Mouse (Mus musculus): Measurements from ENCODE around the gene Zc2hc1c. TPM values are rescaled to one million over a fixed set of nuclear protein-coding genes. Genes with fewer than 3 reads are reported as not detected.
A peak's percentile ranks its signal among the peaks of the same experiment; 100 is the strongest.

The Zc2hc1c gene
- polyA plus RNA-seq, 1 experiment from 2014 or later, result 1.0 TPM

DNA sequence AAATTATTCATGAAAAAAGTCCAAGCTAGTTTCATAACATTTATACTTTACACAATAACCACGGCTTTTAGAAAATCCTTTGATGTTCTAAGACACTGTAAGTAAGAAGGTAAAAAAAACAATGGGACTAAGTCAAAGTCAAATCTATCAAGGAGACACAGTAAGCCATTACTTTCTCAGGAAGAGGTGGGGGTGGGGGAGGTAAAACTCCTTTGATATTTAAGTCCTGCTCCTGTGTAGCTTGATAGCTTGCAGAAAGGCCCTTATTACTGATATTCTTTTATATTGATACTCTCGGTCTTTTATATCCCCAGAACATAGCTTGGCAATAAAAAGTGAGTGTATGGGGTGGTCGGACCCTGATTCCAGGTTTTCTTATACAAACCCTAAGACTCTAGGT, 18.6 kb upstream of the Zc2hc1c start:
- WGBS, result 66% methylated on average over 3 of the region's 3 CpGs

DNA sequence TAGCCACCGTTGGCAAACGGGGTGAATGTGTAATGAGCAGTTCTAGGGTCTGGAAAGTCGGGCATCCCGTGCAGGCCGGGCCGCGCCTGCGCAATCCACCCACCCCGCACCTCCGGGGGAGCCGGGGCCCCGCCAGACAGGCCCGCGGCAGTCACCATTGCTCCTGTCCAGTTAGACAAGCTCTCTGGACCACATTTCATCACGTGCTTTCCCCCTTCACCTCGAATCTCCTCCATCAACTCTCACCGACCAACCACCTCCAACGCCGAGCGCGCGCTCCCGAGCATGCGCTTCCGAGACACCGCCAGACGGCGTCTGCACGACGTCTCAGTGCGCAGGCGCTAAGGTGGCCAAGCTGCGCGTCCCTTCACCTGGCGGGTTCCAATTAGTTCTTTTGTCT, 18.1 kb upstream of the Zc2hc1c start, which contains the start of gene Mlh3:
Gene Mlh3 (minus strand): TSS at position 281 of the 400 bp plus-strand sequence.
- Histone ChIP-seq H3K27ac (ENCODE audit: low read depth, low read length) (peak within 1 kb of the TSS; percentile 42), H3K4me1 (ENCODE audit: control insufficient read depth, insufficient read depth, low read length) (peaks cover 3% of the 10 kb centered on the region; the same call in 1 of the 2 replicates), H3K9me3 (ENCODE audit: control insufficient read depth, low read length) (no peaks in the 10 kb centered on the region), H3K27me3 (ENCODE audit: control insufficient read depth, insufficient read depth, low read length) (no peaks in the 10 kb centered on the region), H3K36me3 (ENCODE audit: control insufficient read depth, insufficient read depth, low read length) (no peaks in the 10 kb centered on the region), H3K4me3 (ENCODE audit: low read depth, low read length) (peak within 1 kb of the TSS; percentile 52), H3K9ac (ENCODE audit: low read length) (peak within 1 kb of the TSS; percentile 70), H3K4me2 (peak within 1 kb of the TSS; percentile 50)
- WGBS, result under 1% methylated on average over 35 of the region's 35 CpGs
- ATAC-seq (ENCODE audit: low FRiP score), result peak; percentile 97
- DNase-seq (ENCODE audit: low spot score, missing footprints), result peak; percentile 98

More for the DNA sequence above, 18.6 kb upstream of the Zc2hc1c start:
- DNase-seq (ENCODE audit: low spot score, missing footprints) (no peak), ATAC-seq (ENCODE audit: low FRiP score) (no peak; the same call in 1 of the 2 replicates)
- Histone ChIP-seq H3K27me3 (ENCODE audit: control insufficient read depth, insufficient read depth, low read length) (no peaks in the 10 kb centered on the region), H3K4me1 (ENCODE audit: control insufficient read depth, insufficient read depth, low read length) (peaks cover 3% of the 10 kb centered on the region; the same call in 1 of the 2 replicates), H3K27ac (ENCODE audit: low read depth, low read length) (peak overlapping the region; percentile 42; the same call in 1 of the 2 replicates), H3K9me3 (ENCODE audit: control insufficient read depth, low read length) (no peaks in the 10 kb centered on the region), H3K4me3 (ENCODE audit: low read depth, low read length) (peak overlapping the region; percentile 52), H3K36me3 (ENCODE audit: control insufficient read depth, insufficient read depth, low read length) (no peaks in the 10 kb centered on the region), H3K9ac (ENCODE audit: low read length) (peak overlapping the region; percentile 70), H3K4me2 (peak overlapping the region; percentile 50)

DNA sequence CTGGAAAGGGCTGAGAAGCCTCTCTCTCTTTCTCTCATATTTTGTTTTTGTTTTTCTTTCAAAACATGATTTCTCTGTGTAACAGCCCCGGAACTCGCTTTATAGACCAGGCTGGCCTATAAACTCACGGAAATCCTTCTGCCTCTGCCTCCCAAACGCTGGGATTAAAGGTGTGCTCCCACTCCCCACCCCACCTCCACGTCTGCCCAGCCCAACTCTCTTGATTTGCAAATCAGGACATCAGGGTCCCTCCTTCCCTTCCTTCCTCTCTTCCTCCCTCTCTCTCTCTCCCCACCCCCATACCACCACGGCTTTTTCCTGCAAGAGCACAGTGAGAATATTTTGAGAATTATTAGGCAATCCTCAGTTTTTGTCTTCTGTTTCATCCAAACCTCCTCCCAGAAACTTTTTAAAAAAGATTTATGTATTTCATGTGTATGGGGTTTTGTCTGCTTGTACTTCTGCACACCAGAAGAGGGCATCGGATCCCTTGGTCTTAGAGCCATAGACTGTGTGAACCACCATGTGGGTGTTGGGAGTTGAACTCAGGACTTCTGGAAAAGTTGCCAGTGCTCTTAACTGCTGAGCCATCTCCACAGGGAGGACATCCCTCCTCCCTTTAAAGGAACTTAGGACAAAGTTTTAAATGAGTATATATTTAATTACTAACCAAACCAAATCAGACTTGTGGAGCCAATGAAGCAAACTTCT, 17.1 kb upstream of the Zc2hc1c start:
- 80% methylated on average over 7 of the region's 7 CpGs for WGBS
- Histone ChIP-seq H3K27ac (ENCODE audit: low read depth, low read length) (no peak overlapping the region), H3K4me1 (ENCODE audit: control insufficient read depth, insufficient read depth, low read length) (peaks cover 3% of the 10 kb centered on the region; the same call in 1 of the 2 replicates), H3K4me3 (ENCODE audit: low read depth, low read length) (no peak overlapping the region), H3K27me3 (ENCODE audit: control insufficient read depth, insufficient read depth, low read length) (no peaks in the 10 kb centered on the region), H3K9me3 (ENCODE audit: control insufficient read depth, low read length) (no peaks in the 10 kb centered on the region), H3K4me2 (no peak overlapping the region), H3K9ac (ENCODE audit: low read length) (no peak overlapping the region), H3K36me3 (ENCODE audit: control insufficient read depth, insufficient read depth, low read length) (no peaks in the 10 kb centered on the region)
- no peak for ATAC-seq (ENCODE audit: low FRiP score)
- no peak for DNase-seq (ENCODE audit: low spot score, missing footprints)

DNA sequence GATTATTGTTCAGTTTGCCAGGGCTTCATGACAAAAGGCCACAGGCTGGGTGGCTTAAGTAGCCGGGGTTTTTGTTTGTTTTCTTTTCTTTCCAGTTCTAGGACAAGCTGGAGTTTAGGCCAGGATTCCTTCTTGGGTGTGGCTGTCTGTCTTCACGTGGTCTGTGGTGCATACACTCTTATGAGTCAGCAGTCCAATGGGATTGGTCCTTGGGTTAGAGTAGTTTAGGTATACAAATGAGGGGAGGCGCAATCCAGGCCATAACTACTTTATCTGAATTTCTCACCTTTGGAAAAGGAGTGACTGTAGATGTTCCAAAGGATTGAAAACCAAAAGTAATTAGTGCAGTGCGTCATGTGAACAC, 16.6 kb upstream of the Zc2hc1c start:
- no peak for ATAC-seq (ENCODE audit: low FRiP score)
- Histone ChIP-seq H3K4me2 (no peak overlapping the region), H3K4me1 (ENCODE audit: control insufficient read depth, insufficient read depth, low read length) (peaks cover 3% of the 10 kb centered on the region; the same call in 1 of the 2 replicates), H3K36me3 (ENCODE audit: control insufficient read depth, insufficient read depth, low read length) (no peaks in the 10 kb centered on the region), H3K9me3 (ENCODE audit: control insufficient read depth, low read length) (no peaks in the 10 kb centered on the region), H3K9ac (ENCODE audit: low read length) (no peak overlapping the region), H3K27ac (ENCODE audit: low read depth, low read length) (no peak overlapping the region), H3K4me3 (ENCODE audit: low read depth, low read length) (no peak overlapping the region), H3K27me3 (ENCODE audit: control insufficient read depth, insufficient read depth, low read length) (no peaks in the 10 kb centered on the region)
- 80% methylated on average over 4 of the region's 4 CpGs for WGBS
- no peak for DNase-seq (ENCODE audit: low spot score, missing footprints)

DNA sequence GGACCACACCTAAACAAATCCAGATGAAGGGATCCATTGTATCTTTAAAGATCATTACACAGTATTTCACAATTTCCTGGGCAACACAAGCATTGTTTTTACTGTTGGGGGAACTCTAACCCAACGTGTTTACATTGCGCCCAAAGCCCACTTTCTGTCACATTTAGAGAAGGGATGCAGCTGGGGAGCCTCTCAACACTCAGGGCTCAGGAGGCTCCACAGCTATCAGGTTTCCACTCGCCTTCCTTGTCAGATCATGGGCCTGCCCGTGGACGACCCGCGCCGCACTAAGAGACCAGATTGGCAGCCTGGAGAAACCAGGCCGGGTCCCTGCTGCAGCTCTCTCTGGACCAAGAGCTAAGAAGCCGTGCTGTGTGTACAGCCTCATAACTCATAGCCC, 14.9 kb upstream of the Zc2hc1c start:
- Histone ChIP-seq H3K27me3 (ENCODE audit: control insufficient read depth, insufficient read depth, low read length) (no peaks in the 10 kb centered on the region), H3K4me2 (no peak overlapping the region), H3K4me3 (ENCODE audit: low read depth, low read length) (no peak overlapping the region), H3K9me3 (ENCODE audit: control insufficient read depth, low read length) (no peaks in the 10 kb centered on the region), H3K36me3 (ENCODE audit: control insufficient read depth, insufficient read depth, low read length) (no peaks in the 10 kb centered on the region), H3K4me1 (ENCODE audit: control insufficient read depth, insufficient read depth, low read length) (peaks cover 3% of the 10 kb centered on the region; the same call in 1 of the 2 replicates), H3K27ac (ENCODE audit: low read depth, low read length) (no peak overlapping the region), H3K9ac (ENCODE audit: low read length) (no peak overlapping the region)
- ATAC-seq (ENCODE audit: low FRiP score) (no peak), DNase-seq (ENCODE audit: low spot score, missing footprints) (no peak)
- 82% methylated on average over 10 of the region's 10 CpGs for WGBS

DNA sequence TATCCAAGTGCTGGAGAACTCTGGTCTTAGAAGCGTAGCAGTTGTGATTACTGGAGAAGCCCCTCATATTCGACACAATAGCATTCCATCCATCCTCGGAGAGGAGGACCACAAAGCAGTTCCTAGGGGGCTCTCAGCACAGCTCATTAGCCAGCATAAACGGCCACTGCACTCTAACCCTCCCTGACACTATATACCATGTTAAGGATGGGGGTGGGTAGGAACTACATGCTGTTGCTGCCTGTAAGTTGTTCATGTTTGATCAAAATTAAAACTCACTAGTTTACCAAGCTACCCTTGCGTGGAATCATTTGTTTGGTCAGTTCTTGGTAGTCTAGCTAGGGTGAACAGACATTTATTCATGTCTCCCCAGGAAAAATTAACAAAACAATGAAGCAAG, 12.1 kb upstream of the Zc2hc1c start:
- Histone ChIP-seq H3K36me3 (ENCODE audit: control insufficient read depth, insufficient read depth, low read length) (no peaks in the 10 kb centered on the region), H3K4me2 (no peak overlapping the region), H3K27ac (ENCODE audit: low read depth, low read length) (no peak overlapping the region), H3K27me3 (ENCODE audit: control insufficient read depth, insufficient read depth, low read length) (no peaks in the 10 kb centered on the region), H3K4me1 (ENCODE audit: control insufficient read depth, insufficient read depth, low read length) (peaks cover 5% of the 10 kb centered on the region), H3K9ac (ENCODE audit: low read length) (no peak overlapping the region), H3K9me3 (ENCODE audit: control insufficient read depth, low read length) (no peaks in the 10 kb centered on the region), H3K4me3 (ENCODE audit: low read depth, low read length) (no peak overlapping the region)
- ATAC-seq (ENCODE audit: low FRiP score) (no peak), DNase-seq (ENCODE audit: low spot score, missing footprints) (no peak)
- 77% methylated on average over 5 of the region's 5 CpGs for WGBS

DNA sequence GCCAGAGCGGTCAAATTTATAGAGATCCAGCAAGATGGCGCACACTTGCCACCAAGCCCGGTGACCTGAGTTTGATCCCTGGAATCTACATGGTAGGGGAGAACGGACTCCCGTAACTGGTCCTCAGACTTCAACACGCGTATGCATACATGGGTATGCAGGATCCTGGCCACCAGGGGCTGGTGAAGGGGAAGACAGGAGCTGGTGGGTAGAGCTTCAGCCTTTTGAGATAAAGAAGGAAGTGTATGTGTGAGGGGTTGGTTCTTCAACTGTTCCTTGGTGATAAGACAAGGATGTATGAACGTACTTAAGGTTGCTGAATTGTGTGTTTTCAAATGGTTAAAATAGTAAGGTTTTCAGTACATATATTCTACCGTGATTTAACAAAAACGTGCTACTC, 9.5 kb upstream of the Zc2hc1c start:
- peaks cover 5% of the 10 kb centered on the region for H3K4me1 ChIP-seq (ENCODE audit: control insufficient read depth, insufficient read depth, low read length)
- no peak overlapping the region for H3K9ac ChIP-seq (ENCODE audit: low read length)
- H3K27me3 ChIP-seq (ENCODE audit: control insufficient read depth, insufficient read depth, low read length), result no peaks in the 10 kb centered on the region
- H3K36me3 ChIP-seq (ENCODE audit: control insufficient read depth, insufficient read depth, low read length), result no peaks in the 10 kb centered on the region
- H3K27ac ChIP-seq (ENCODE audit: low read depth, low read length), result no peak overlapping the region
- WGBS, result 95% methylated on average over 10 of the region's 10 CpGs
- DNase-seq (ENCODE audit: low spot score, missing footprints), result no peak
- no peak overlapping the region for H3K4me3 ChIP-seq (ENCODE audit: low read depth, low read length)
- H3K9me3 ChIP-seq (ENCODE audit: control insufficient read depth, low read length), result no peaks in the 10 kb centered on the region
- no peak overlapping the region for H3K4me2 ChIP-seq
- no peak for ATAC-seq (ENCODE audit: low FRiP score)

DNA sequence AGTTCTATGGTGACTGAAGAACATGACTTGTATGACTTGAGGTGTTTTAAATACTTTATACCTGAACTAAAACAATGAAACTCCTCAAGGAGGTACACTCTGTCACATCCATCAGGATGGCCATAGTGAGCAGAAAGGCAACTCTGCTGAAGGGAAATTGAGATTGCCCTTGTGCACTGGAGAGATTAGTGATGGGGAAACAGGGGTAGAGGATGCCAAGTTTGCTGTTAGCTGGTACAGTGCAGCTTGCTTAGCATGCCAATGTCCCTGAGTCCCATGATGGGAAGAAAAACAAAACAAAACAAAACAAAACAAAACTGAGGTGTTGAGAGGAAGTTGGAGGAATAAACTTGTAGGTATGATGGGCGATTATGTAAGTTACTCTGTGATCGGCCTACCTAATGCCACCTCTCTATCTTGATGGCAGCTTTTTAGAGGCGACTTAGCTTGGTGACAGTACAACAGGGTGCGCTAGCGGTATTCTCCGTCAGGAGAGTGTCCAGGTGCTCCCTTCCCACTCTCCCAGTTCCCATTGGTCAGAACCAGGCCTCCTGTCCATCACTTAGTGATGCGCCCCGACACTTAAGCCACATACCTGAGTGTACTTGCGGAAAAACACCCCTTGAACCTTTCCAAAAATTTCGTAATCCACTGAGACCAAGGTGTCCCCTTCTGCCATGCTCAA, 8.9 kb upstream of the Zc2hc1c start:
- Histone ChIP-seq H3K36me3 (ENCODE audit: control insufficient read depth, insufficient read depth, low read length) (no peaks in the 10 kb centered on the region), H3K4me3 (ENCODE audit: low read depth, low read length) (peak overlapping the region; percentile 67), H3K9me3 (ENCODE audit: control insufficient read depth, low read length) (no peaks in the 10 kb centered on the region), H3K27ac (ENCODE audit: low read depth, low read length) (no peak overlapping the region), H3K4me1 (ENCODE audit: control insufficient read depth, insufficient read depth, low read length) (peaks cover 5% of the 10 kb centered on the region), H3K4me2 (peak overlapping the region; percentile 78), H3K9ac (ENCODE audit: low read length) (peak overlapping the region; percentile 80), H3K27me3 (ENCODE audit: control insufficient read depth, insufficient read depth, low read length) (no peaks in the 10 kb centered on the region)
- DNase-seq (ENCODE audit: low spot score, missing footprints), result no peak
- WGBS, result 8% methylated on average over 10 of the region's 10 CpGs
- ATAC-seq (ENCODE audit: low FRiP score), result peak; percentile 47

Measured in midbrain, embryonic 11.5 days (tissue).